Mouse (Mus musculus): Measurements from ENCODE around the gene Socs7. TPM values are rescaled to one million over a fixed set of nuclear protein-coding genes. Genes with fewer than 3 reads are reported as not detected.
"Not testable (repeated sequence)": the region's sequence is repeated elsewhere in the genome, so short reads cannot be mapped to it uniquely, and the experiment has no call there.

Socs7 gene
- total RNA-seq (2018; cell fraction: chromatin; rRNA removed): 100 to 1,000 TPM in 1 of 26 experiments, 10 to 100 TPM in 25; 12.8 to 110 (median 21.7) TPM
- 10 to 100 TPM in 25 of 26 experiments, 1 to 10 TPM in 1; 9.1 to 35.3 (median 11.7) TPM for total RNA-seq (2018; cell fraction: cytosol; rRNA removed)
- total RNA-seq (2018; cell fraction: nucleus; rRNA removed): 100 to 1,000 TPM in 1 of 26 experiments, 10 to 100 TPM in 25; 16.4 to 127 (median 20.6) TPM
- polyA plus RNA-seq (2018): 6.2 to 10.1 TPM (median 7.0 TPM) in 3 replicates

GRCm38 (mm10) chr11:97361948-97362648, at the start of gene Socs7:
TSS of gene Socs7 (plus strand) at chr11:97362551.
- H3K27ac ChIP-seq: peak within 1 kb of the TSS; percentile 29; the same call in 1 of the 2 replicates
- WGBS (ENCODE audit: missing documents): 2% methylated on average over 43 of the region's 81 CpGs
- peaks cover 42% of the 10 kb centered on the region for H3K79me2 ChIP-seq (ENCODE audit: inconsistent target)
- H3K4me3 ChIP-seq (ENCODE audit: inconsistent target): peak within 1 kb of the TSS; percentile 44
- no peaks in the 10 kb centered on the region for H3K36me3 ChIP-seq (ENCODE audit: inconsistent target)

GRCm38 (mm10) chr11:97312871-97313270, 49.5 kb upstream of the Socs7 start:
- 92% methylated on average over 1 of the region's 1 CpGs for WGBS (ENCODE audit: missing documents)
- H3K27ac ChIP-seq; H3K4me3 ChIP-seq (ENCODE audit: inconsistent target); H3K36me3 ChIP-seq (ENCODE audit: inconsistent target): not testable (repeated sequence)
- H3K79me2 ChIP-seq (ENCODE audit: inconsistent target): peaks cover 13% of the 10 kb centered on the region; the same call in 1 of the 2 replicates

- Histone ChIP-seq H3K79me2 (ENCODE audit: inconsistent target) (peaks cover 13% of the 10 kb centered on the region; the same call in 1 of the 2 replicates), H3K36me3 (ENCODE audit: inconsistent target) (no peaks in the 10 kb centered on the region), H3K4me3 (ENCODE audit: inconsistent target) (no peak overlapping the region), H3K27ac (no peak overlapping the region)
- 100% methylated on average over 1 of the region's 3 CpGs for WGBS (ENCODE audit: missing documents)
These were observed 48.2 kb upstream of the Socs7 start for GRCm38 (mm10) chr11:97314110-97314509.

GRCm38 (mm10) chr11:97314751-97315503, 47.4 kb upstream of the Socs7 start:
- H3K27ac ChIP-seq: peak overlapping the region; percentile 83
- 33% methylated on average over 8 of the region's 8 CpGs for WGBS (ENCODE audit: missing documents)
- H3K4me3 ChIP-seq (ENCODE audit: inconsistent target): peak overlapping the region; percentile 14; the same call in 1 of the 2 replicates
- peaks cover 13% of the 10 kb centered on the region; the same call in 1 of the 2 replicates for H3K79me2 ChIP-seq (ENCODE audit: inconsistent target)
- no peaks in the 10 kb centered on the region for H3K36me3 ChIP-seq (ENCODE audit: inconsistent target)

GRCm38 (mm10) chr11:97315504-97316503, 46.5 kb upstream of the Socs7 start, which contains the start of gene Mrpl45:
TSS of gene Mrpl45 (plus strand) at chr11:97315716.
- WGBS (ENCODE audit: missing documents): under 1% methylated on average over 50 of the region's 50 CpGs
- peak within 1 kb of the TSS; percentile 83 for H3K27ac ChIP-seq
- peaks cover 13% of the 10 kb centered on the region; the same call in 1 of the 2 replicates for H3K79me2 ChIP-seq (ENCODE audit: inconsistent target)
- peak within 1 kb of the TSS; percentile 72 for H3K4me3 ChIP-seq (ENCODE audit: inconsistent target)
- H3K36me3 ChIP-seq (ENCODE audit: inconsistent target): no peaks in the 10 kb centered on the region

- 95% methylated on average over 7 of the region's 8 CpGs for WGBS (ENCODE audit: missing documents)
- peaks cover 10% of the 10 kb centered on the region; the same call in 1 of the 2 replicates for H3K79me2 ChIP-seq (ENCODE audit: inconsistent target)
These were observed 41.2 kb upstream of the Socs7 start for GRCm38 (mm10) chr11:97321197-97321596.

GRCm38 (mm10) chr11:97321894-97322600, 40.3 kb upstream of the Socs7 start:
- WGBS (ENCODE audit: missing documents): over 99% methylated on average over 7 of the region's 8 CpGs
- H3K4me3 ChIP-seq (ENCODE audit: inconsistent target); H3K79me2 ChIP-seq (ENCODE audit: inconsistent target); H3K27ac ChIP-seq: not testable (repeated sequence)
- peaks cover 34% of the 10 kb centered on the region for H3K36me3 ChIP-seq (ENCODE audit: inconsistent target)

More at GRCm38 (mm10) chr11:97321197-97321596, 41.2 kb upstream of the Socs7 start:
- Histone ChIP-seq H3K27ac (no peak overlapping the region), H3K4me3 (ENCODE audit: inconsistent target) (no peak overlapping the region), H3K36me3 (ENCODE audit: inconsistent target) (peaks cover 26% of the 10 kb centered on the region)

GRCm38 (mm10) chr11:97325224-97325623, 37.1 kb upstream of the Socs7 start:
- no peaks in the 10 kb centered on the region for H3K79me2 ChIP-seq (ENCODE audit: inconsistent target)
- peaks cover 47% of the 10 kb centered on the region for H3K36me3 ChIP-seq (ENCODE audit: inconsistent target)
- H3K27ac ChIP-seq: no peak overlapping the region
- H3K4me3 ChIP-seq (ENCODE audit: inconsistent target): no peak overlapping the region
- WGBS (ENCODE audit: missing documents): 78% methylated on average over 1 of the region's 1 CpGs

- peaks cover 45% of the 10 kb centered on the region for H3K36me3 ChIP-seq (ENCODE audit: inconsistent target)
- no peak overlapping the region for H3K4me3 ChIP-seq (ENCODE audit: inconsistent target)
- no peaks in the 10 kb centered on the region for H3K79me2 ChIP-seq (ENCODE audit: inconsistent target)
- 22% methylated on average over 9 of the region's 9 CpGs for WGBS (ENCODE audit: missing documents)
- H3K27ac ChIP-seq: no peak overlapping the region
These were observed 34.2 kb upstream of the Socs7 start for GRCm38 (mm10) chr11:97328148-97328547.

GRCm38 (mm10) chr11:97330315-97330714, 32.0 kb upstream of the Socs7 start:
- H3K36me3 ChIP-seq (ENCODE audit: inconsistent target): peaks cover 29% of the 10 kb centered on the region
- 88% methylated on average over 1 of the region's 1 CpGs for WGBS (ENCODE audit: missing documents)
- no peaks in the 10 kb centered on the region for H3K79me2 ChIP-seq (ENCODE audit: inconsistent target)
- H3K4me3 ChIP-seq (ENCODE audit: inconsistent target): no peak overlapping the region
- H3K27ac ChIP-seq: no peak overlapping the region

GRCm38 (mm10) chr11:97331231-97332190, 30.8 kb upstream of the Socs7 start:
- Histone ChIP-seq H3K4me3 (ENCODE audit: inconsistent target) (no peak overlapping the region), H3K79me2 (ENCODE audit: inconsistent target) (no peaks in the 10 kb centered on the region), H3K27ac (no peak overlapping the region), H3K36me3 (ENCODE audit: inconsistent target) (peaks cover 18% of the 10 kb centered on the region)
- 92% methylated on average over 10 of the region's 12 CpGs for WGBS (ENCODE audit: missing documents)

GRCm38 (mm10) chr11:97333044-97333443, 29.3 kb upstream of the Socs7 start:
- Histone ChIP-seq H3K79me2 (ENCODE audit: inconsistent target) (no peaks in the 10 kb centered on the region), H3K4me3 (ENCODE audit: inconsistent target) (no peak overlapping the region), H3K36me3 (ENCODE audit: inconsistent target) (peaks cover 13% of the 10 kb centered on the region), H3K27ac (no peak overlapping the region)
- WGBS (ENCODE audit: missing documents): 73% methylated on average over 9 of the region's 9 CpGs
